Mouse (Mus musculus): Measurements from ENCODE around the gene Il9r. TPM values are rescaled to one million over a fixed set of nuclear protein-coding genes. Genes with fewer than 3 reads are reported as not detected.

The Il9r gene
- total RNA-seq, 1 experiment: 0.13 TPM

- in situ Hi-C loops (cut with MboI; ENCODE audit: low sequenced_read_pairs in 2 of 2, unreplicated experiment in 2 of 2): loop anchor here (10.0 to 25.0 kb wide), 2 partner anchors 452 to 465 kb away; partner anchors contain the start of gene Bod1 (in 1 of the 2)
- no peak overlapping the region for H3K27ac ChIP-seq (ENCODE audit: insufficient read depth, low read depth, low read length, poor library complexity, severe bottlenecking)
- peaks cover 6% of the 10 kb centered on the region in 2 experiments; a peak in 3 of 4 replicates for H3K4me1 ChIP-seq (ENCODE audit: control insufficient read depth in 2 of 2, insufficient read depth in 2 of 2, low read length in 2 of 2, poor library complexity in 1 of 2)
- no peak for DNase-seq (ENCODE audit: low read depth, low spot score)
- no peaks in the 10 kb centered on the region for H3K36me3 ChIP-seq (ENCODE audit: control insufficient read depth, insufficient read depth, low read length, poor library complexity, severe bottlenecking)
- H3K4me3 ChIP-seq (ENCODE audit: insufficient read depth in 1 of 2, low read depth in 1 of 2, low read length in 2 of 2, poor library complexity in 1 of 2, severe bottlenecking in 1 of 2): no peak overlapping the region
- H3K9me3 ChIP-seq (ENCODE audit: control insufficient read depth, insufficient read depth, low read depth, low read length): no peaks in the 10 kb centered on the region
- no peak overlapping the region for H3K9ac ChIP-seq (ENCODE audit: insufficient read depth, low read depth, low read length, poor library complexity, severe bottlenecking)
- TF ChIP-seq ZC3H11A (IDR thresholded peaks at IDR 0.05; ENCODE audit: borderline replicate concordance, low read depth, low read length) (no peak), MAFK (IDR thresholded peaks at IDR 0.05; ENCODE audit: insufficient read depth, low read depth, low read length) (no peak), CHD2 (IDR thresholded peaks at IDR 0.05; ENCODE audit: low read depth, low read length) (no peak), ZNF384 (IDR thresholded peaks at IDR 0.05; ENCODE audit: low read depth, low read length) (no peak), HCFC1 (IDR thresholded peaks at IDR 0.05; ENCODE audit: borderline replicate concordance, insufficient read depth, low read length) (no peak)
Observed at GRCm38 (mm10) chr11:32139528-32139961, 60.5 kb downstream of the Il9r start.

DNA sequence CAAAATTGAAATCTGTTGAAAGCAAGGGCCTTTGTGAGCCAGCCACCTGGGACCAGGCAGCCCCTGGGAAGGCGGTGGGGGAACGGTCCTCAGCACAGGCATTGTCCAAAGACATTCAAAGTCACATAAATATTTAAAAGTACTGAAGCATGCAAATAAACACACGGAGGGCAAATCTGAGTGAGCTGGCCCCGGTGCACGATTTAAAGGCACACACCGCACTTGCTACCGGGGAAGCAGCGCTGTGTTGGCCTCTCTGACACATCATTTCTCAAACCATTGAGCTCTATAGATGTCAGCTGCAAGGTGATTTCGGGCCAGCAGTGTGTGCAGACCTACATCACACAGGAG, 61.5 kb downstream of the Il9r start:
- in situ Hi-C loops (cut with MboI; ENCODE audit: low sequenced_read_pairs in 2 of 2, unreplicated experiment in 2 of 2): loop anchor here (10.0 to 25.0 kb wide), 2 partner anchors 451 to 464 kb away; partner anchors contain the start of gene Bod1 (in 1 of the 2)
- H3K27ac ChIP-seq (ENCODE audit: insufficient read depth, low read depth, low read length, poor library complexity, severe bottlenecking): no peak overlapping the region
- no peak for DNase-seq (ENCODE audit: low read depth, low spot score)
- H3K4me1 ChIP-seq (ENCODE audit: control insufficient read depth in 2 of 2, insufficient read depth in 2 of 2, low read length in 2 of 2, poor library complexity in 1 of 2): peaks cover 6% of the 10 kb centered on the region in 2 experiments; a peak in 3 of 4 replicates
- TF ChIP-seq ZNF384 (IDR thresholded peaks at IDR 0.05; ENCODE audit: low read depth, low read length): no peak
- no peak for TF ChIP-seq ZC3H11A (IDR thresholded peaks at IDR 0.05; ENCODE audit: borderline replicate concordance, low read depth, low read length)
- no peak for TF ChIP-seq CHD2 (IDR thresholded peaks at IDR 0.05; ENCODE audit: low read depth, low read length)
- TF ChIP-seq HCFC1 (IDR thresholded peaks at IDR 0.05; ENCODE audit: borderline replicate concordance, insufficient read depth, low read length): no peak
- no peak for TF ChIP-seq MAFK (IDR thresholded peaks at IDR 0.05; ENCODE audit: insufficient read depth, low read depth, low read length)
- no peak overlapping the region for H3K4me3 ChIP-seq (ENCODE audit: insufficient read depth in 1 of 2, low read depth in 1 of 2, low read length in 2 of 2, poor library complexity in 1 of 2, severe bottlenecking in 1 of 2)
- no peaks in the 10 kb centered on the region for H3K36me3 ChIP-seq (ENCODE audit: control insufficient read depth, insufficient read depth, low read length, poor library complexity, severe bottlenecking)
- no peaks in the 10 kb centered on the region for H3K9me3 ChIP-seq (ENCODE audit: control insufficient read depth, insufficient read depth, low read depth, low read length)
- no peak overlapping the region for H3K9ac ChIP-seq (ENCODE audit: insufficient read depth, low read depth, low read length, poor library complexity, severe bottlenecking)

DNA sequence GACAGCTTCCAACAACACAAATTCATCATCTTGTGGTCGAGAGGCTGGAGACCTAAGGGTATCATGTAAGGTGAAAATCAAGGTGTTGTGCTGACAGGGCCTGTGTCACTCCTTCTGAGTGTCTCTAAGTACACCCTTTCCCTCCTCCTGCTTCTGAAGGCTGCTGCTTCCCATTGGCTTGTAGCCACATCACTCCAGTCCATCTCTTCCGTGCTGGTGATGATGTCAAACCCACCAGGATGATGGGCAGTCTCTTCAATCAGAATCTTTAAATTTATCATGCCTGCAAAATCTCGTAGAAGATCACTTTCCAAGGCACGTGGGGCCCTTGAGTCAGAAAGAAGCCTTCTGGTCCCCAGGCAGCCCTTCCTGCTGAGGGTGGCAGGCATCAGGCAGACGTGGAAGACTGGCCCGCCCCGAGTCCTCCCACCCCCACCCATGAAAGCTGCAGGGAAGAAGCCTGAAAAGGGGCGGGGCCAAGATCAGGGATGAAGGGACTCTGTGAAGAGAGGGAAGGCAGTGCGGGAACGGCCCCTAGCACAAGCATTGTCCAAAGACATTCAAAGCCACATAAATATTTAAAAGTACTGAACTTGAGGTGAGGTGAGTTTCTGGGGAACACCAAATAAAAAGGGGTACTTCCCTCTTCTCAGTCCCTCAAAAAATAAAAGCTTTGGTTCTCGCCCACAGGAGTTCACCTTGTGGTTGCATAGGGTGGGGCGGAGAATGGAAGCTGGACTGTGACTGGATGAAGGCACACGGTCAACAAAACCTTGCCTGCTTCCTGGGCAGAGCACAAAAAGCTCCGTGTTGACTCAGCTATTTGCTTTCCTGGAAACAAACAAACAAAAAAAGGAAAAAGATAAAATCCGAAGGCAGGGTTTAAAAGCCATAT, 62.1 kb downstream of the Il9r start:
- DNase-seq (ENCODE audit: low read depth, low spot score): peak; percentile 59
- peaks cover 6% of the 10 kb centered on the region in 2 experiments; a peak in 3 of 4 replicates for H3K4me1 ChIP-seq (ENCODE audit: control insufficient read depth in 2 of 2, insufficient read depth in 2 of 2, low read length in 2 of 2, poor library complexity in 1 of 2)
- no peaks in the 10 kb centered on the region for H3K9me3 ChIP-seq (ENCODE audit: control insufficient read depth, insufficient read depth, low read depth, low read length)
- no peak for TF ChIP-seq ZNF384 (IDR thresholded peaks at IDR 0.05; ENCODE audit: low read depth, low read length)
- TF ChIP-seq HCFC1 (IDR thresholded peaks at IDR 0.05; ENCODE audit: borderline replicate concordance, insufficient read depth, low read length): no peak
- TF ChIP-seq CHD2 (IDR thresholded peaks at IDR 0.05; ENCODE audit: low read depth, low read length): no peak
- H3K36me3 ChIP-seq (ENCODE audit: control insufficient read depth, insufficient read depth, low read length, poor library complexity, severe bottlenecking): no peaks in the 10 kb centered on the region
- in situ Hi-C loops (cut with MboI; ENCODE audit: low sequenced_read_pairs in 2 of 2, unreplicated experiment in 2 of 2): loop anchor here (10.0 to 25.0 kb wide), 2 partner anchors 451 to 463 kb away; partner anchors contain the start of gene Bod1 (in 1 of the 2)
- H3K4me3 ChIP-seq (ENCODE audit: insufficient read depth in 1 of 2, low read depth in 1 of 2, low read length in 2 of 2, poor library complexity in 1 of 2, severe bottlenecking in 1 of 2): no peak overlapping the region
- no peak overlapping the region for H3K9ac ChIP-seq (ENCODE audit: insufficient read depth, low read depth, low read length, poor library complexity, severe bottlenecking)
- H3K27ac ChIP-seq (ENCODE audit: insufficient read depth, low read depth, low read length, poor library complexity, severe bottlenecking): no peak overlapping the region

Other genes starting within 250 kb of the Il9r start
- gene 4930524B15Rik, start 234.7 kb downstream of the Il9r start, total RNA-seq (2012; rRNA removed): 0.58 and 1.3 TPM in 2 replicates
- gene Nsg2, start 199.8 kb downstream of the Il9r start, total RNA-seq (2012; rRNA removed): 1.3 and 2.1 TPM in 2 replicates
- gene Snrnp25, start 5.1 kb upstream of the Il9r start, total RNA-seq (2012; rRNA removed): 79.5 and 85.4 TPM in 2 replicates
- 24.8 and 58.9 TPM in 2 replicates for gene Rhbdf1, start 22.0 kb upstream of the Il9r start, total RNA-seq (2012; rRNA removed)
- 30.6 and 32.3 TPM in 2 replicates for gene Mpg, start 26.2 kb upstream of the Il9r start, total RNA-seq (2012; rRNA removed)
- gene Nprl3, start 67.4 kb upstream of the Il9r start, total RNA-seq (2012; rRNA removed): 47.2 and 67.0 TPM in 2 replicates
- not detected in 2 replicates for gene Hba-x, start 76.1 kb upstream of the Il9r start, total RNA-seq (2012; rRNA removed)
- gene Hba-a1, start 83.2 kb upstream of the Il9r start, total RNA-seq (2012; rRNA removed): not detected in 2 replicates
- 0.80 TPM in 1 of 2 replicates, not detected in the other for gene Hbq1b, start 86.7 kb upstream of the Il9r start, total RNA-seq (2012; rRNA removed)
- gene Hba-a2, start 96.2 kb upstream of the Il9r start, total RNA-seq (2012; rRNA removed): 1.1 TPM in 1 of 2 replicates, not detected in the other
- gene Hbq1a, start 99.8 kb upstream of the Il9r start, total RNA-seq (2012; rRNA removed): 0.95 TPM in 1 of 2 replicates, not detected in the other
- gene Sh3pxd2b, start 147.5 kb upstream of the Il9r start, total RNA-seq (2012; rRNA removed): 3.2 and 6.8 TPM in 2 replicates